Mouse (Mus musculus): ENCODE results near the gene Zfp940. TPM values are rescaled to one million over a fixed set of nuclear protein-coding genes. Genes with fewer than 3 reads are reported as not detected.
A peak's percentile ranks its signal among the peaks of the same experiment; 100 is the strongest.

The Zfp940 gene
- polyA plus RNA-seq, 1 experiment = 0.37 TPM

GRCm38 (mm10) chr7:29783871-29784551 is 69.5 kb downstream of the Zfp940 start, which contains the start of gene Zfp30:
TSS of gene Zfp30 (plus strand) at chr7:29783998.
- peak within 1 kb of the TSS; percentile 66 for H3K4me3 ChIP-seq (ENCODE audit: extremely low read depth, insufficient read depth, insufficient read length)
- H3K27ac ChIP-seq (ENCODE audit: insufficient read depth, low read length) = no peak within 1 kb of the TSS
- 1% methylated on average over 45 of the region's 45 CpGs for WGBS
- H3K36me3 ChIP-seq (ENCODE audit: control insufficient read depth, insufficient read depth, low read length) = no peaks in the 10 kb centered on the region
- no peaks in the 10 kb centered on the region for H3K27me3 ChIP-seq (ENCODE audit: control insufficient read depth, insufficient read depth, low read length)
- peaks cover 2% of the 10 kb centered on the region; the same call in 1 of the 2 replicates for H3K4me1 ChIP-seq (ENCODE audit: control insufficient read depth, insufficient read depth, insufficient read length)
- peak in 1 of 2 experiments; percentile 49 for DNase-seq (ENCODE audit: low read depth in 1 of 2, low spot score in 2 of 2)
- TF ChIP-seq CTCF (IDR thresholded peaks at IDR 0.05; ENCODE audit: extremely low read depth, insufficient read depth, insufficient read length, insufficient replicate concordance) = no peak
- TF ChIP-seq POLR2A (IDR thresholded peaks at IDR 0.05; ENCODE audit: low read depth, low read length) = no peak

Other genes with a start within 250 kb of the Zfp940 start
- 0.13 and 0.20 TPM in 2 replicates for gene Catsperg2, start 126.6 kb downstream of the Zfp940 start, polyA plus RNA-seq (2012; rRNA removed)
- gene Zfp84, start 85.1 kb downstream of the Zfp940 start, polyA plus RNA-seq (2012; rRNA removed) = 3.2 and 3.4 TPM in 2 replicates
- gene Zfp30, start 69.7 kb downstream of the Zfp940 start, polyA plus RNA-seq (2012; rRNA removed) = 0.69 and 0.74 TPM in 2 replicates
- gene Zfp790, start 37.6 kb downstream of the Zfp940 start, polyA plus RNA-seq (2012; rRNA removed) = 1.2 and 1.5 TPM in 2 replicates
- 0.99 and 1.2 TPM in 2 replicates for gene Zfp420, start 6.3 kb upstream of the Zfp940 start, polyA plus RNA-seq (2012; rRNA removed)
- gene Zfp27, start 52.9 kb upstream of the Zfp940 start, polyA plus RNA-seq (2012; rRNA removed) = 0.93 and 1.0 TPM in 2 replicates
- 0.31 and 0.35 TPM in 2 replicates for gene Zfp383, start 54.6 kb upstream of the Zfp940 start, polyA plus RNA-seq (2012; rRNA removed)
- gene Zfp74, start 100.4 kb upstream of the Zfp940 start, polyA plus RNA-seq (2012; rRNA removed) = 4.0 and 6.0 TPM in 2 replicates
- gene Zfp568, start 130.3 kb upstream of the Zfp940 start, polyA plus RNA-seq (2012; rRNA removed) = 3.0 and 3.1 TPM in 2 replicates
- 1.1 and 1.4 TPM in 2 replicates for gene Zfp14, start 197.7 kb upstream of the Zfp940 start, polyA plus RNA-seq (2012; rRNA removed)
- 0.40 and 0.81 TPM in 2 replicates for gene Zfp82, start 219.2 kb upstream of the Zfp940 start, polyA plus RNA-seq (2012; rRNA removed)
- 0.16 TPM in 1 of 2 replicates, not detected in the other for gene Gm26920, start 236.7 kb upstream of the Zfp940 start, polyA plus RNA-seq (2012; rRNA removed)
- gene Zfp566, start 236.9 kb upstream of the Zfp940 start, polyA plus RNA-seq (2012; rRNA removed) = 1.1 and 2.2 TPM in 2 replicates
- 9.3 and 11.3 TPM in 2 replicates for gene Zfp260, start 241.1 kb upstream of the Zfp940 start, polyA plus RNA-seq (2012; rRNA removed)